Mouse (Mus musculus) kidney, embryonic 14.5 days (tissue): ENCODE data around the gene Mapk7. TPM values are rescaled to one million over a fixed set of nuclear protein-coding genes. Genes with fewer than 3 reads are reported as not detected.
A peak's percentile ranks its signal among the peaks of the same experiment; 100 is the strongest.

Experiments
- ATAC-seq: fragments of 200-750 bp; cut with Nextera tagmentation; 2 replicates; pipeline ENCODE4 v1.8.0; 2017; ENCODE audit warnings: moderate number of reproducible peaks, mild to moderate bottlenecking, moderate TSS enrichment, moderate library complexity; ENCODE audit not compliant: low FRiP score, low TSS enrichment
- H3K27ac ChIP-seq: fragments of 300-500 bp; sonication (generic); 2 replicates; pipeline ENCODE4 v1.5.1; 2014; ENCODE audit warnings: low read depth, mild to moderate bottlenecking, low read length, moderate library complexity, mixed read lengths
- H3K27me3 ChIP-seq: fragments of 300-500 bp; sonication (generic); 2 replicates; pipeline ENCODE4 v1.6.1; 2014; ENCODE audit warnings: mild to moderate bottlenecking, low read length; ENCODE audit not compliant: control insufficient read depth, insufficient read depth
- H3K36me3 ChIP-seq: fragments of 300-500 bp; sonication (generic); 2 replicates; pipeline ENCODE4 v1.6.1; 2014; ENCODE audit warnings: low read length, mixed read lengths; ENCODE audit not compliant: control insufficient read depth, insufficient read depth
- H3K4me1 ChIP-seq: fragments of 300-500 bp; sonication (generic); 2 replicates; pipeline ENCODE4 v1.6.1; 2014; ENCODE audit warnings: low read length, mixed read lengths; ENCODE audit not compliant: control insufficient read depth, insufficient read depth
- H3K4me2 ChIP-seq: fragments of 300-500 bp; sonication (generic); replicated peaks from 2 replicates; pipeline ENCODE4 v1.6.1; 2014; ENCODE audit warnings: low read depth, mild to moderate bottlenecking, low read length
- H3K4me3 ChIP-seq: fragments of 300-500 bp; sonication (generic); 2 replicates; pipeline ENCODE4 v1.5.1; 2014; ENCODE audit warnings: mild to moderate bottlenecking, low read length
- H3K9ac ChIP-seq: fragments of 300-500 bp; sonication (generic); 2 replicates; pipeline ENCODE4 v1.6.1; 2014; ENCODE audit warnings: low read depth, mild to moderate bottlenecking, low read length, moderate library complexity
- H3K9me3 ChIP-seq: fragments of 300-500 bp; sonication (generic); 2 replicates; pipeline ENCODE4 v1.6.1; 2016; ENCODE audit warnings: low read length; ENCODE audit not compliant: control insufficient read depth
- WGBS: fragments of 180-500 bp; shearing (Covaris S2); extraction: QIAGEN DNeasy Blood & Tissue Kit; methylation state at CpG from one replicate; pipeline ENCODE4 v1.1.7; 2014; 5-methylcytosine and 5-hydroxymethylcytosine counted together
- polyA plus RNA-seq: library from polyadenylated mRNA; unstranded; fragments of >200 nt; fragmentation: Nextera tagmentation; extraction: Ambion mirVana; gene quantifications from 2 replicates; pipeline ENCODE4 v1.2.1, GENCODE M21; 2014

The Mapk7 gene
- 34.2 and 53.4 TPM in 2 replicates for polyA plus RNA-seq

DNA sequence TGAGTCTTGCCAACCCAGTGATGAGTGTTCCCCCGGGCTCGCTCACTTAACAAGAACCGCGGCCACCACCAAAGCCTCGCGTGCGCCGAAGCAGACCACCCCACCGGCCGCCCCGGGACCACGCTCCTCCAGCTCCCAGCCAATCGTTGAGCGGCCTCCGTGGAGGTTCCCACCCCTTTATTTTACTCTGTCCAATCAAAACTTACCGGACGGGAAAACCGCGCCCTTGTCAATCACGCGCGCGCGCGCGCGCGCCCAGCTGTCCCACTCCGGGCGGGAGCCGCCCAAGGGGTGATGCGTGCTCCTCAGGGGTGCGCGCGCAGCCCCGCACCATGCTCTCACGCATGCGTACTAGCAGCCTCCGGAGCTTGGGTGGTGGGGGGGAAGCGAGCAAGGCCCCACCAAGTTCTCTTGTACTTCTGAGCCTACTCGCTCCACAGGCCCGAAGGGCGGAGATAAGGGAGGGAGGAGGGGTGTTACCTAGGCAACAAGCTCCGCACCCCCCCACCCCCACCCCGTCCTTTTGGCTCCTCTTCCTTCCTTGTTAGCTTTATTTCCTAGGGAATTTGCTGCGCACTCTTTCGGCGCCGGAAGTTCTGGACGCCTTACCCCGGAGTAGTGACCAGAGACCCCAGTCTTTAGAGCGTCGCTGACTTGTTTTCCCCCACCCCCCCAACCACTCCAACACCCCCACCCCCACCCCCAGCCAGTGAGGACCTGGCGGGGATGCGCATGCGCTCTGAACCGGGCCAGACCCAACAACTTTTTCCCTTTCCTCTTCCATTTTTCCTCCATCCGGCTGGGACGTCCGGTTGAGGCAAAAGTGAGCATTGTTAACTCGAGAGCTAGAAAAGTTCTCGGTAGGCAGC is at the start of gene Mapk7:
Gene Mapk7 (minus strand): TSS at position 278 of the 869 bp plus-strand sequence.
- peaks cover 2% of the 10 kb centered on the region; the same call in 1 of the 2 replicates for H3K9me3 ChIP-seq
- peak within 1 kb of the TSS; percentile 72 for H3K4me2 ChIP-seq
- peak within 1 kb of the TSS; percentile 78 for H3K9ac ChIP-seq
- H3K27me3 ChIP-seq = no peaks in the 10 kb centered on the region
- peak within 1 kb of the TSS; percentile 66 for H3K4me3 ChIP-seq
- peaks cover 9% of the 10 kb centered on the region; the same call in 1 of the 2 replicates for H3K4me1 ChIP-seq
- peak within 1 kb of the TSS; percentile 84 for H3K27ac ChIP-seq
- under 1% methylated on average over 62 of the region's 62 CpGs for WGBS
- H3K36me3 ChIP-seq = peaks cover 34% of the 10 kb centered on the region
- peak; percentile 98 for ATAC-seq

DNA sequence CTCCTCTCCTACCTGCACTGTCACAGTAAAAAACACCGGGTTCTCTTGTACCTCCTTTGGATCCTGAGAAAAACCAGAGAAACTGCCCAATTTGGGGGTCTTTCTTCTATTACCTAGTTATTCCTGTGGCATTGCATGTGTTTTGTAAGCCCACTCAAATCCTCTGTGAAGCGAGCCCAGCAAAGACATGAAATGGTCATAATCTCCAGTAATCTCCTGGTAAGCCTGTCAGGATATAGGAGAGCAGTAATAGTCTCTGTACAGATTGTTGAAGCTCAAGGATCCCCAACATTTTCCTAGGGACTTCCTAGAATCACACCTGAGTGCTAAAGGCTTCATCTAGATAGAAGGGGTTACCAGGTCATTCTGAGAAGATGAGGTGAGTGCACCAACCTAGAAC is 46.9 kb upstream of the Mapk7 start:
- no peaks in the 10 kb centered on the region for H3K4me1 ChIP-seq
- 88% methylated on average over 2 of the region's 2 CpGs for WGBS
- H3K9ac ChIP-seq = no peak overlapping the region
- H3K4me2 ChIP-seq = no peak overlapping the region
- H3K9me3 ChIP-seq = no peaks in the 10 kb centered on the region
- ATAC-seq = no peak
- H3K27ac ChIP-seq = no peak overlapping the region
- no peaks in the 10 kb centered on the region for H3K27me3 ChIP-seq
- H3K4me3 ChIP-seq = no peak overlapping the region
- peaks cover 28% of the 10 kb centered on the region for H3K36me3 ChIP-seq

DNA sequence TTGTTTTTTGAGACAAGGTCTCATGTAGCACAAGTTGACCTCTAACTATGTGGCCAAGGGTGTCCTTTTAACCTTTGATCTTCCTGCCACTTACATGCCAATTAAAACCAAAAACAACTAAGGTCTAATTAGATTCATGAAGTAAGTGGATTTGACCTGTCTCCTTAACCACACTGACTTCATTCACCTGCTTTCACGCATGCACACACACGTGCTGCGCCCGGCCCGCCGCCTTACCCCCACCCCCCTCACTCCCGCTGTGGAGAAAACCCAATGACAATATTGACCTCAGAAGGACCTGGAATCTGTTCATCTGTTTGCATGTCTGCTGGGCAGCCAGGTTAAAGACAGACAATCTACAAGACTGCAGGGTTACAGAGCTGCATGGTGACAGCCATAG is 46.4 kb upstream of the Mapk7 start:
- Histone ChIP-seq H3K36me3 (peaks cover 24% of the 10 kb centered on the region), H3K9me3 (no peaks in the 10 kb centered on the region), H3K4me2 (no peak overlapping the region), H3K9ac (no peak overlapping the region), H3K4me1 (no peaks in the 10 kb centered on the region), H3K4me3 (no peak overlapping the region), H3K27ac (no peak overlapping the region), H3K27me3 (no peaks in the 10 kb centered on the region)
- WGBS = 65% methylated on average over 7 of the region's 7 CpGs
- no peak for ATAC-seq

DNA sequence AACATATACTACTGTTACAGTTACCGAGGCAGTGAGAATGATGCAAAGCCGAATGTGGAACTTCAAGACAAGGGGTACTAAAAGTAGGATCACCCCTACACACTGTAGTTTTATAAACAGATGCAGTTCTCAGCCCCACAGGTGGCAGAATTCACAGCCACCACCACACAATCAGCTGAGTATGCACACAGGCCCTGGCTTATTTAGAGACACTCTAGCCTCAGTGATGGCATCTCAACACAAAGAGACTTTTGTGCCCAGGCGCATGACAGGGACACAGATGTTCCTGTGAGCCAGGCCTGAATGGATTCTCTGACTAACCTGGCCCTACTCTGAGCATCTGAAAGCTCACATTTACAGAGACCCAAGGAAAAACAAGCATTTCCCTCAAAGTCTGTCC is 43.2 kb upstream of the Mapk7 start:
- Histone ChIP-seq H3K4me1 (no peaks in the 10 kb centered on the region), H3K9me3 (no peaks in the 10 kb centered on the region), H3K9ac (no peak overlapping the region), H3K36me3 (peaks cover 19% of the 10 kb centered on the region; the same call in 1 of the 2 replicates), H3K27ac (no peak overlapping the region), H3K4me2 (no peak overlapping the region), H3K4me3 (no peak overlapping the region), H3K27me3 (no peaks in the 10 kb centered on the region)
- no peak for ATAC-seq
- 90% methylated on average over 3 of the region's 3 CpGs for WGBS

DNA sequence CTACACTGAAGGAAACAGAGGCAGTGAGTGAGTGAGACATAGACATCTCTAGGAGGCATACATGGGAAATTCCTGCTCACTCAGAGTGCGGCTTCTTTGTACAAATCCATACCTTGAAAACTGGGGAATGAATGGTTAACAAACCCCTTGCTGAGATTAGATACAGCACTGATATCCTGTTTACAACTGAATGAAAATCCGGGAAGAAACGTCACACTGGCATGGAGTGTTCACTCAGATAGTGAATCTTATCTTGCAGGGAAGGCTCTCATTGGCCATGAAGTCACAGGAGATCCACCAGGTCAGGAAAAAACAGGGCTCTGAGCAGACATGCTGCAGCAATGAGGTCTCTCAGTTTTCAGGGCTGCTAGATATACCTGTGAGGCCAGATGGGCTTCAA is 42.7 kb upstream of the Mapk7 start:
- Histone ChIP-seq H3K27ac (no peak overlapping the region), H3K4me1 (no peaks in the 10 kb centered on the region), H3K27me3 (no peaks in the 10 kb centered on the region), H3K9me3 (no peaks in the 10 kb centered on the region), H3K4me3 (no peak overlapping the region), H3K4me2 (no peak overlapping the region), H3K9ac (no peak overlapping the region), H3K36me3 (peaks cover 21% of the 10 kb centered on the region; the same call in 1 of the 2 replicates)
- WGBS = 73% methylated on average over 3 of the region's 3 CpGs
- ATAC-seq = no peak

DNA sequence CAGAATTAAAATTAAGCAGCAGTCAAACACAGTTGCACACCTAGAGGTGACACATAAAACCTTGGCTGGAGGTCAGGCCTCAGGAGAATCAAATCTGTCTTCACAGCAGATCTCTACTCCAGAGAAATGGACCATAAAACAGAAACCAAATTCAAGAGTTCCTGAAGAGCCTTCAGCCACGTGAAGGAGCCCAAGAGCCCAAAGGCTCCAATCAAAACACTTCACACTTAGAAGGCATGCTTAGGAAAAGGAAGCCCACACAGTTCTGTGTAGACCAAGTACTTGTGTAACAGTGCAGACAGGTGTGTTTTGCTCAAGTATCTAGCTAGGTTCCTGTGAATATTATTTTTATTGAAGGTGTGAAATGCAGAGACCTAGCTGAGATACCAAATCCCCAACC is 41.3 kb upstream of the Mapk7 start:
- H3K27ac ChIP-seq = no peak overlapping the region
- no peak overlapping the region for H3K9ac ChIP-seq
- no peak overlapping the region for H3K4me2 ChIP-seq
- no peaks in the 10 kb centered on the region for H3K9me3 ChIP-seq
- H3K4me1 ChIP-seq = no peaks in the 10 kb centered on the region
- WGBS = 45% methylated on average over 1 of the region's 1 CpGs
- H3K27me3 ChIP-seq = no peaks in the 10 kb centered on the region
- no peak for ATAC-seq
- H3K4me3 ChIP-seq = no peak overlapping the region
- H3K36me3 ChIP-seq = peaks cover 21% of the 10 kb centered on the region; the same call in 1 of the 2 replicates

DNA sequence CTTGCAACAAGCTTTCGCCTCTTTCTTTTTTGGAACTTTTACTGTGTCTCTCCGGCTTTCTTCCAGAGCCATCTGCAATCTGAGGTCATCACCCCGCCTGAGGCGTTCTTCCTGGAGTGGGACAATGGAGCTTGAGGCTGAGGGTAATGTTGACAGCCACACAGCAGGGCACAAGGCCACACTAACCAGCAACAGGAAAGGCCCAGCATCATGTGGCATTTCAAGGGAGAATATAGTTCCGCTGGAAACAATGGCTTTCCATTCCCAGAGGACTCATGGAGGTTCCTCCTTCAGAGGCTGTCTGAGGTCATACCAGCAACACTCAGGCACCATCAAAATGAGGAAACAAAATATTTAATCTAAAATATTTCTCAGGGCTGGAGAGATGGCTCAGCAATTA is 39.4 kb upstream of the Mapk7 start:
- Histone ChIP-seq H3K27ac (no peak overlapping the region), H3K36me3 (peaks cover 12% of the 10 kb centered on the region), H3K27me3 (no peaks in the 10 kb centered on the region), H3K4me2 (no peak overlapping the region), H3K9ac (no peak overlapping the region), H3K4me1 (no peaks in the 10 kb centered on the region; the same call in 1 of the 2 replicates), H3K4me3 (no peak overlapping the region), H3K9me3 (no peaks in the 10 kb centered on the region)
- 79% methylated on average over 5 of the region's 5 CpGs for WGBS
- no peak for ATAC-seq

DNA sequence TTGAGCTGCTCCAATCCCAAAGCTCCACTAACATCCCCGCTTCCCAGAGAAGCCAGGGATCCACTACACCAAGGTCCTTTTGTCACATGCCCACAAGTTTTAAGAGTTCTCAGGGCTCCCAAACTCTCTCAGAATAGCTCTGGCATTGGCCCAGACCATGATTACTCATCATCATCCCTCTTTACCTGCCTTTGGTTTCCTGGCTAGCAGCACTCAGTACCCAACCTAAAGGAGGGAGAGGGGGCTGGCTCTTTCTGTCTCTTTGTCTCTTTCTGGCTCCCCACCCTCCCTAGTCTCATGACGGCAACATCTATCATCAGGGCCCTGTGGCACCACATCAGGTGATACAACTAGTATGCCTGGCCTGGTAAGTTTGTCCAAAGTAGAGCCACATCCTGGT is 38.6 kb upstream of the Mapk7 start:
- Histone ChIP-seq H3K27ac (no peak overlapping the region), H3K4me2 (no peak overlapping the region), H3K9me3 (no peaks in the 10 kb centered on the region), H3K4me3 (no peak overlapping the region), H3K36me3 (peaks cover 17% of the 10 kb centered on the region), H3K4me1 (no peaks in the 10 kb centered on the region; the same call in 1 of the 2 replicates), H3K27me3 (no peaks in the 10 kb centered on the region), H3K9ac (no peak overlapping the region)
- 94% methylated on average over 2 of the region's 2 CpGs for WGBS
- no peak for ATAC-seq

DNA sequence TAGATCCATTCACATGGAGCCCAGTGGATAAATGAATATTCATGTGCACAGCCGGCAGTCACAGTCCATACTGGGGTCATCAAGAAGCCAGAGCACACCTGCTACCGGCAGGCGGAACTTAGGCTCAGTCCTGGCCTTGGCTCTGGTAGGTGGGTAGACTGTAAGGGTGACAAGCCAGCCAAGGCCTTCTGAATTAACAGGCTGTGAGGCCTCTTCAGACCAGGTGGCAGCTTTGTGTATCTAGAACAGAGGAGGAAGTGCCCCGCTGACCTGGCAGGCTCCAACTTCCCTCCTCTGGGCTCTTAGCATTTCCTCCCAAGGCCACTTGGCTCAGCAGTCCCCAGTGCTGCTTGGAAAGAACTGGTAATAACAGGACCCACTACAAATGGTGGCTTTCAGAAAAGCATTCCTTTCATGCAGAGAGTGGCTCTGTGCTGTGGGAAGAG is 35.1 kb upstream of the Mapk7 start:
- 45% methylated on average over 4 of the region's 4 CpGs for WGBS
- peak overlapping the region; percentile 19; the same call in 1 of the 2 replicates for H3K27ac ChIP-seq
- H3K4me3 ChIP-seq = no peak overlapping the region
- H3K36me3 ChIP-seq = peaks cover 12% of the 10 kb centered on the region
- H3K27me3 ChIP-seq = no peaks in the 10 kb centered on the region
- H3K4me2 ChIP-seq = no peak overlapping the region
- H3K9ac ChIP-seq = no peak overlapping the region
- H3K4me1 ChIP-seq = no peaks in the 10 kb centered on the region; the same call in 1 of the 2 replicates
- ATAC-seq = peak; percentile 62; the same call in 1 of the 2 replicates
- H3K9me3 ChIP-seq = no peaks in the 10 kb centered on the region
